Mouse (Mus musculus) spleen, postnatal 4 days (tissue): ENCODE results near the gene Cspg4.
A peak's percentile ranks its signal among the peaks of the same experiment; 100 is the strongest.
"Not testable (repeated sequence)": the region's sequence is repeated elsewhere in the genome, so short reads cannot be mapped to it uniquely, and the experiment has no call there.

ENCODE experiments used
- DNase-seq, 2 experiments: peaks; one replicate each; pipeline ENCODE4 v3.0.0; 2022; ENCODE audit warnings: low spot score in 2 of 2

The Cspg4 gene

GRCm38 (mm10) chr9:56891517-56892011, 26.7 kb downstream of the Cspg4 start:
- DNase-seq: peak in 1 of 2 experiments; percentile 49

GRCm38 (mm10) chr9:56892111-56892510, 27.3 kb downstream of the Cspg4 start:
- DNase-seq: no peak

DNA sequence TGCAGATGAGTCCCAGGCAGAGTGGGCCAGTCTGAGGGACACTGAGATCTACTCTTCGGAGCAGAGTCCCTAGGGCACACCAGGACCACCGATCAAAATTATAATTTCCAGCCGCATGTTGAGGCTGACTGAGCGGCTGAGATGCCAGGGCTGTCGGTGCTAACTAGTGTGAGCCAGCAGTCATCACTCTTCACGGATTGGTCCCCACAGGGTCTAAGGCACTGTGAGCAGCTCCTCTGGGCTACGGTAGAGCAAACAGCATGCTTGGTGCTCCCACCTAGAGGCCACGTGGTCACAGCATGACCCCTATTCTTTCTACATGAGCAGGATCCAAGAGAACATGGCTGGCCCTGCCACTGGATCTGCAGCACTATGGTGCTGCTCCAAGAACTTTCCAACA, 28.5 kb downstream of the Cspg4 start:
- no peak for DNase-seq

GRCm38 (mm10) chr9:56894006-56894405, 29.2 kb downstream of the Cspg4 start:
- no peak for DNase-seq

DNA sequence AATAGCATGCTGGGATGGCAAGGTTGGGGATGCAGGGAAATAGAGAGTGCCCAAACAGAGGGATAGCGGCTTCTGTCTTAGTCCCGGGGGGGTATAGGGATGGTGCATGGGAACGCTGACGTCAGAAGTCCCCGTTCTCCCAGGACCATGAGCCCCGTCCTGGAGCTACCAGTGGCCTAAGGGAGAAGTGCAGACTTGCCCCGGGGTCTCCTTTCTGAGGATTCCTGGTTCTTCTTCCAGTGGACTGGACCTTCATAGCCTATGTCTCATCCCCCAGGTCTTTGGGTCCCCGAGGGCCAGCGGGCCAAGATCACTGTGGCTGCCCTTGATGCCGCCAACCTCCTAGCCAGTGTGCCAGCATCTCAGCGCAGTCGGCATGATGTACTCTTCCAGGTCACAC, 31.9 kb downstream of the Cspg4 start:
- DNase-seq: no peak

DNA sequence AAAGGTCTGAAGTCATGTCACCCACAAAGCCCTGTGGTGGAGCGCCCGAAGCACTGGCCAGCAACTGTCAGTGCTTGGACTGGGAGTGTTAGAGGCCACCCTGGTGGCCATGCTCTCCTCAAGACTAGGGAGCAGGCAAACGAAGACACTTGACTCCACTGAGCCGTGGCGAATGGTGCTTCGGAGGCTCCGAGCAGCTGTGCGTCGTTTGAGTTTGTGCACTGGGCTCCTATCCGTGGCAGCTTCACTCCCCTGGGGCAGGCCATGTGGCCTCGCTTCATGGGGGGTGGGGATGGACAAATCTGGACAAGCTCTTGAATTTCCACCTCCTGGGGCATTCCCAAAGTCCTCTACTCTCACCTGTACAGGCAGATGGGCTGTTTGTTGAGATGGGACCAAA, 34.6 kb downstream of the Cspg4 start:
- peak in 1 of 2 experiments; percentile 24 for DNase-seq

GRCm38 (mm10) chr9:56900060-56900459, 35.2 kb downstream of the Cspg4 start:
- DNase-seq: no peak

GRCm38 (mm10) chr9:56900571-56900970, 35.7 kb downstream of the Cspg4 start:
- DNase-seq: no peak

DNA sequence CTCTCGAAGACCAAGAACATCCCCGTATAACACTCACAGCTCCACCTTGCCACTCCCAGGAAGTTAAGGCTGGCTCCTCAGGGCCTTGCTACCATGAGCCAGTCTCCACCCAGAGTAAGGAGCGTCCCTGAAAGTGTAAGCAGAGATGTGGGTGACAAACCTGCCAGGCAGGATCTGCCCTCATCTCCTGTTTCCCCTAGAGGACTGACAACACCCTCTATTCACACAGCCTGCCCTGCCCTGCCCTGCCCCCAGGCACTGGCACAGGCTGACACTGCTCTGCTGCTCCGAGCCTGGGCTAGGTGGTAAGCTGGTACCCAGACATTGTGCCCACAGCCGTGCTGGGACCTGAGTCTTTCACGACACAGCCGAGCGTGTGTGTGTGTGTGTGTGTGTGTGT, 36.4 kb downstream of the Cspg4 start:
- DNase-seq: no peak

DNA sequence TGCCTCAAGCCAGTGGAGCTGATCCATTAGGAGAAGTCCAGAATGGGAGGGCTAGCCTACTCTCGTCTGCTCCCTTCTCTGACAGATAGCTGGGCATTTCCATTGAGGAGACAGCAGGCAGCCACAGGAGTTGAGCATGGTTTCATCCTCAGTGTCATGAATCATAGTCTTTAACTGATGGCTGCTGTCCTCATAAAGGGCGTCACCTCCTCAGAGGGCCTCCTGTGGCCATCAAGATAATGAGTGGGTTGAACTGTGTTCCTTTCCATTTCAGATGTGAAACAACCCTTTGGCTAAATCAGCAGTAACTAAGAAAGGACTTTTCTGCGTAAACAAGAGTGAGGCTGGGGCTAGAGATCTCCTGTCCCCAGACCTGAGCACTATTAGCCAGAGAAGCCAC, 38.8 kb downstream of the Cspg4 start:
- no peak for DNase-seq

DNA sequence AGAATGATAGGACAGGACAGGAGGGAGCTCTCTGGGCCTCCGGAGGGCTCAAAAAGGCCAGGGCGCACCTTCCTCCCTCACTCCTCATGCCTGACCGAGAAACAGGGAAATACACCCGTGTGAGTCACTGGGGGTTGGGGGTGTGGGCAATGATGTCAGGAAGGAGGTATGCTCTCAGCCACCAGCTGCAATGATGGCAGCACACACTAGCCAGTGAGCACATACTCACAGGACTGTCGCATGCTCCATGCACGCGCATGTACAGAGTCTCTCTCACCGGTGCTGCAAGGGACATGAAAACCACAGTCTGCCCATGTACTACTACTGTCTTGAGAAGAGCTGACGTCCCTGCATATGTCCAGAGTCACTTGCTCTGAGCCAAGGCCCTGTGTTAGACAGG, 42.7 kb downstream of the Cspg4 start:
- DNase-seq: no peak

DNA sequence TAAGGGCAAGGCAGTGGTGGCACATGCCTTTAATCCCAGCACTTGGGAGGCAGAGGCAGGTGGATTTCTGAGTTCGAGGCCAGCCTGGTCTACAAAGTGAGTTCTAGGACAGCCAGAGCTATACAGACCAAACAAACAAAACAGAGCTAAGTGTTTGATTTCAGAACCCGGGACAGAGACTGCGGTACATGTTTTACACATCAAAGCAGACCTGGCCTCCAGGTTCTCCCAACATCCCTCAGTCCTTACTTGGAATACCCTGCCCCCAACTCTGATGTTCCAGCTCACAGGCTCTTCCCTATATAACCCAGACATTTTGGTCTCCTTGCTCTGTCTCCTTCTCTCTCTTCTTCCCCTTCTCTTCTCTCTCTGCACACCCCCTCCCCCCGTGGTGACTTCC, 45.2 kb downstream of the Cspg4 start:
- DNase-seq: not testable (repeated sequence)

GRCm38 (mm10) chr9:56911017-56911416, 46.2 kb downstream of the Cspg4 start:
- no peak for DNase-seq

- no peak for DNase-seq
Observed at GRCm38 (mm10) chr9:56913991-56914390, 49.2 kb downstream of the Cspg4 start.

DNA sequence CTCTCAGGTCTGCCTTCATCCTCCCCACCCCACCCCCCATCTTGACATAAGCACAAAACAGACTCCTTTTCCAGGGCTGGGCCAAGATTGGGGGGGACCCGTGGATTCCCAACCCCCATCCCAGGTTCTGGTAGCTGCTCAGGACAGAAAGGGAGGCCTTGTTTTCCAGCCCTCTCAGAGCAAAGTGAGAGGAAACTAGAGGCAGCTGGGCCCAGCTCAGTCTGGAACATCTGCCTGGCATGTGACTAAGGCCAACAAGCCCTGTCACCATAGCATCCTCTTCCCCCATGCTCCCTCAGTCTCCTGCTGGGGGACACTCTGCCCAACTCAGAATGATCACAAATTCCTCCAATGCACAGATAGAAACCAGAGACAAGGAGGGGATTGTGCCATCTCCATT, 50.3 kb downstream of the Cspg4 start:
- no peak for DNase-seq

GRCm38 (mm10) chr9:56915695-56916410, 51.0 kb downstream of the Cspg4 start:
- no peak for DNase-seq

DNA sequence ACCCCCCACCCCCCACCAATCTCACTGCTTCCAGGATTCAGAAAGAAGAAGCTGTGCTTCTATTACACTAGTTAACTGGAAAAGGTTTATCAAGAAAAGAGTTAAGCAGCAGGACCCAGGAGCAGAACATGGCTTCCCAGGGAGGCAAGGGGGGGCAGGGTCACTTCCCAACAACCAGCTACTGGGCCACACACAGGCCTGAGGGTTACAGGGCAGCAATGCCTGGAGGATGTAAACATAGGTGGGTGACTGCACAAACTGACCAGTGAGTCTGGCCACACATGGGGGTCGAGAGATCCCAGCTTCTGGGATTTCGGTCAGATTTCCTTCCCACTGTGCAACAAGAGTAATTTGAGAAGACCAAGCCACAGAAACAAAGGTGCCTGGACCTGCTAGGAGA, 52.3 kb downstream of the Cspg4 start:
- no peak for DNase-seq

- no peak for DNase-seq
Observed at GRCm38 (mm10) chr9:56918466-56918865, 53.6 kb downstream of the Cspg4 start.

DNA sequence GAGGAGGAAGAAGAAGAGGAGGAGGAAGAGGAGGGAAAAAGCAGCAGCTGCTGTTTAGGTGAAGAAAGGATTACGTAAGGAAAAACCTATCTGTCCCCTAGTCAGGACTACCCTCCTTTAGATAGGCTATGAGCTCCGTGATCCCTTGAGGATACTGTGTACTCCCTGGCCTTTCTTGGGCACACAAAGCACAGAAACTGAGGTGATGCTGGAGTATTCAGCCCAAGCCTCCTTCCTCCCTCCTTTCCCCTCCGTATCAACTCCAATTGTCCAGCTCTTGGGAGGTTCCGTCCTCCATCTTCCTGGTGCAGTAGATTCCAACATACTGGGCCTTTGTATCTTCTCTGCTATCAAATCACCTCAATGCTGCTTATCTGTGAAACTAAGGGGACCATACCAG, 57.9 kb downstream of the Cspg4 start:
- DNase-seq: no peak

- DNase-seq: no peak
Observed at GRCm38 (mm10) chr9:56923841-56924650, 59.2 kb downstream of the Cspg4 start.

- peak in 1 of 2 experiments; percentile 45 for DNase-seq
Observed at GRCm38 (mm10) chr9:56924651-56925027, 59.8 kb downstream of the Cspg4 start.

- DNase-seq: no peak
Observed at GRCm38 (mm10) chr9:56925291-56926024, 60.6 kb downstream of the Cspg4 start.

GRCm38 (mm10) chr9:56926025-56926360, 61.2 kb downstream of the Cspg4 start:
- no peak for DNase-seq
